Mouse (Mus musculus): Measurements from ENCODE around the gene Mgat4c. TPM values are rescaled to one million over a fixed set of nuclear protein-coding genes. Genes with fewer than 3 reads are reported as not detected.

The Mgat4c gene
- polyA plus RNA-seq, 1 experiment from 2014 or later = not detected

DNA sequence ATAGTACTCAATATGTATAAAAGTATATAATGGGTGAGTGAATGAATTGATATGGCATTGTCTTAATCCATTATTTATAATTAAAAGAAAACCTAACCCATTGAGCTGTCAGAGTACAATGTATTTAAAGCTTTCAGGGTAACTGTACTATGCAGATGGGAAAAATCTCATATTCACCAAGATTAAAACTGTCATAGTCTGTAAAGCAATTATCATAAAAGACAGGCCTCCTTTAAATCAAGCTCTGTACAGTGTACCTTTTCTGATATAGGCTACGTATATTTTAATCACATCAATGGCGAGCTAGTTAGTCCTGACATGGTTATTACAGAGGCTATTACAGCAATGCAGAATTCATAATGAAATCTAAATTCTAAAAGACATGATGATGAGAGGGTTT lies 146.7 kb downstream of the Mgat4c start:
- Histone ChIP-seq H3K4me1 (replicated peaks) (no peaks in the 10 kb centered on the region), H3K27me3 (no peaks in the 10 kb centered on the region), H3K27ac (no peak overlapping the region), H3K9me3 (replicated peaks) (no peaks in the 10 kb centered on the region), H3K36me3 (no peaks in the 10 kb centered on the region), H3K4me3 (replicated peaks) (no peak overlapping the region), H3K4me2 (no peak overlapping the region), H3K9ac (no peak overlapping the region)
- DNase-seq (no peak), ATAC-seq (ENCODE audit: low read depth) (no peak)
- WGBS (ENCODE audit: insufficient replicate concordance) = 80% methylated on average over 2 of the region's 2 CpGs

DNA sequence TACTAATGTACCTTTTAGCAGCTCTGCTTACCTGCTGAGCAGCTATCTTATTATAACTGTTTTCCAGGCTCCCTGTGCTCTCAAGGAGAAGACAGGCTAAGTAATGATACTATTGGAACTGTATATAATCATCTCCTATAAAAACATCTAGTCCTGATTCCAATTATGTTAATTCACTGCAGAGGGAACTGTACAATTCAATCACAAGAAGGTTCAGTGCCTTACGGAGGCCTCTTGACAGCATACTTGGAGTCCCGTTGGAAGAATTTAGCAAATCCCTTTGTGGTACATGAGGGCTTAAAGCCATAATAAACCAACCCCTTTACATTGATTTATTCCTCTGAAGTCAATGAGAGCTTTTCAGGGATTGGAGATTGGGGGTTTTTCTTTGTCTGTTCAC lies 174.8 kb downstream of the Mgat4c start:
- H3K4me1 ChIP-seq (replicated peaks) = no peaks in the 10 kb centered on the region
- H3K9ac ChIP-seq = no peak overlapping the region
- no peaks in the 10 kb centered on the region for H3K36me3 ChIP-seq
- H3K4me3 ChIP-seq (replicated peaks) = no peak overlapping the region
- H3K27ac ChIP-seq = no peak overlapping the region
- H3K4me2 ChIP-seq = no peak overlapping the region
- H3K9me3 ChIP-seq (replicated peaks) = no peaks in the 10 kb centered on the region; the same call in 1 of the 2 replicates
- ATAC-seq (ENCODE audit: low read depth) (no peak), DNase-seq (no peak)
- WGBS (ENCODE audit: insufficient replicate concordance) = 77% methylated on average over 2 of the region's 2 CpGs
- H3K27me3 ChIP-seq = no peaks in the 10 kb centered on the region

DNA sequence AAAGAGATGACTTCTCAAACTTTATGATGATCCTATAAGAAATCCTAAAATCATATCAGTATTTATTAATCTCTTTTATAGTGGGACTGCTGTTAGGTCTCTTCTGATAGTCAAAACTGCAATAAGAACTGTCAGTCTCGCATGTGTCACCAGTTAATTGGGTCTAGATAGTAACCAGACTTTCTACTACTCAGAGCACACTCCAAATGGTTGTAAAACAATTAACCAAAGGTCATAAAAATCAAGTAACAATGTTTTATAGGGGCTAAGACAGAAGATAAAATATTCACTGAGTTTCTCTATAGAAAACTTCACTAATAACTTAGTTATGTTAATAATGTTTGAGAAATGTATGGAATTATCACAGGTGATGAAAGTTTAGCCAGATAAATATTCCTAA lies 208.6 kb downstream of the Mgat4c start:
- Histone ChIP-seq H3K4me3 (replicated peaks) (no peak overlapping the region), H3K4me1 (replicated peaks) (no peaks in the 10 kb centered on the region), H3K27ac (no peak overlapping the region), H3K9me3 (replicated peaks) (no peaks in the 10 kb centered on the region), H3K4me2 (no peak overlapping the region), H3K9ac (no peak overlapping the region), H3K36me3 (no peaks in the 10 kb centered on the region), H3K27me3 (no peaks in the 10 kb centered on the region)
- no peak for DNase-seq
- 43% methylated on average over 1 of the region's 1 CpGs for WGBS (ENCODE audit: insufficient replicate concordance)
- ATAC-seq (ENCODE audit: low read depth) = no peak

DNA sequence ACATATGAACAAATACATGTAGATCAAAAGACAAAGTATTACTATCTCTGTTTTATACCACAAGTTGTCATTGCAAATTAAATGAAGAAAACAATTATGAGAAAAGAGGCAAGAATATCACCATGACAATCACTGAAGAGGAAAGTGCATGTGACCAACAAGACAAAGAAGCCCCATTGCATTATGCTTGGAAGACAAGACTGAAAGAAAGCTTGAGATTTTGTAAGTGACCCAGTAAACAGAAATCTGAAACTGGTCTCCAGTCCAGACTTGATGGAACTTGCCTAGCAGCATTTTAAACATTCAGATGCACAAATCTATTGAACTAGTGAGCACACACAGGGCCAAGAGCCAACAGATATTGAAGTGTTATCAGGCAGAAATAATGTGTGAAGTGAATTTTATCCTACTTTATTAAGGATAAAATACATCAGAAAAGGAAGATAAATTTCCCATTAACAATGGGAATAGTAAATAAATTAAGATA lies 236.1 kb downstream of the Mgat4c start:
- Histone ChIP-seq H3K27ac (no peak overlapping the region), H3K9me3 (replicated peaks) (no peaks in the 10 kb centered on the region), H3K9ac (no peak overlapping the region), H3K4me2 (no peak overlapping the region), H3K36me3 (no peaks in the 10 kb centered on the region), H3K27me3 (no peaks in the 10 kb centered on the region), H3K4me3 (replicated peaks) (no peak overlapping the region), H3K4me1 (replicated peaks) (no peaks in the 10 kb centered on the region)
- no peak for ATAC-seq (ENCODE audit: low read depth)
- no peak for DNase-seq

DNA sequence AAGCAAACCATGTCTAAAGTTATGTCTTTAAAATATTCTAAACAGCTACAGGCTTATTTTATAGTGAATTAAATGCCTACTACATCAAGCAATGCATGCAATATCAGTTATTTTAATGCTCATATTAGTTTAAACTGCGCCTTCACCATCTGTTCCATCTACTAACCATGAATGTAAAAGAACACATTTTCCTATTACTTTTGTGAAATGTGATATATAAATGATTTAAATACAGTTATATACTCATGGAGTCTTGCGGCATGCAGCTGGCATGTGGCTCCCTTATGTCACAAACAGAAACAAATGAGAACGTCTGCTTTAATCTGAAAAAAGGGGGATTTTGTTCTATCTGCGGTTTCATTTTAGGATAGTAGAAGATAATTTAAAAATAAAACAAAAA lies 316.3 kb downstream of the Mgat4c start:
- no peaks in the 10 kb centered on the region for H3K4me1 ChIP-seq (replicated peaks)
- WGBS (ENCODE audit: insufficient replicate concordance) = 76% methylated on average over 4 of the region's 4 CpGs
- DNase-seq (no peak), ATAC-seq (ENCODE audit: low read depth) (no peak)
- no peaks in the 10 kb centered on the region for H3K9me3 ChIP-seq (replicated peaks)
- no peak overlapping the region for H3K4me2 ChIP-seq
- no peak overlapping the region for H3K9ac ChIP-seq
- H3K36me3 ChIP-seq = no peaks in the 10 kb centered on the region
- no peak overlapping the region for H3K4me3 ChIP-seq (replicated peaks)
- H3K27ac ChIP-seq = no peak overlapping the region
- H3K27me3 ChIP-seq = no peaks in the 10 kb centered on the region

DNA sequence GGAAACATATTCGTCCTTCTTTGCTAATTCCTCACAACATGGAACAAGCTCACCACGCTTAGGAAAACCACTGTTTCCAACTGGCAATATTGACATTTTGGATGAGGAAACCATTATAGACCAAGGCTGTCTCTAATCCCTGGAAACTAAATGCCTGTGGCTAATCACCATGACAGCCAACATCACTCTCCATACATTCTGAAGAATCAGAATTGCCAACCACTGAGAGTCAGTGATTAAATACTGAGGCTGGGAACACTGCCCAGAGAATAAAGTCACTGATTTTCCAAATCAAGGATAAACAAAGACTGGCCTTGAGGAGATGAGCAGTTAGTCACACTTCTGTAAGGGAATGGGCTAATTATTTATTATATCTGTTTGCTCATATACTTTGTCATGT lies 361.2 kb downstream of the Mgat4c start:
- no peak overlapping the region for H3K9ac ChIP-seq
- H3K27ac ChIP-seq = no peak overlapping the region
- no peaks in the 10 kb centered on the region for H3K36me3 ChIP-seq
- H3K9me3 ChIP-seq (replicated peaks) = no peaks in the 10 kb centered on the region
- no peak for DNase-seq
- no peaks in the 10 kb centered on the region for H3K27me3 ChIP-seq
- no peak for ATAC-seq (ENCODE audit: low read depth)
- H3K4me1 ChIP-seq (replicated peaks) = no peaks in the 10 kb centered on the region
- H3K4me2 ChIP-seq = no peak overlapping the region
- 65% methylated on average over 2 of the region's 2 CpGs for WGBS (ENCODE audit: insufficient replicate concordance)
- no peak overlapping the region for H3K4me3 ChIP-seq (replicated peaks)

DNA sequence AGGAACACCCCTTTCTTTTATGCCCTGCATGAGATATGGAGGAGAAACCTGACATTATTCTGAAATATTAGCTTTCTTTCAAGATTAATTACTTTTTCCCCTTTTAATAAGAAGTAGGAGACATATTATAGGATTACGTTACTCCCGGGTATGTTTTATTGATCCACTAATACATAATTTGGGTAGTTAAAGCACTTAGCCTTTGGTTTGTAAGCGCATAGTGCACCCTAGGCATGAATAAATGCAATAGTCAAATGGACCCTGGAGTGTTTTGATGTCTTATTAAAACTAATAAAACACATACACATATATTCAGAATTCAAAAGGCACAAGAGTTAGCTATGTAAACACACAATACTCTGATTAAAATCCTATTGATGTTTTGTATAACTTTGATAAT lies 374.9 kb downstream of the Mgat4c start:
- no peak overlapping the region for H3K27ac ChIP-seq
- no peaks in the 10 kb centered on the region for H3K9me3 ChIP-seq (replicated peaks)
- ATAC-seq (ENCODE audit: low read depth) = no peak
- no peak overlapping the region for H3K9ac ChIP-seq
- 70% methylated on average over 3 of the region's 3 CpGs for WGBS (ENCODE audit: insufficient replicate concordance)
- no peak overlapping the region for H3K4me3 ChIP-seq (replicated peaks)
- H3K4me2 ChIP-seq = no peak overlapping the region
- DNase-seq = no peak
- H3K4me1 ChIP-seq (replicated peaks) = no peaks in the 10 kb centered on the region
- H3K36me3 ChIP-seq = no peaks in the 10 kb centered on the region
- H3K27me3 ChIP-seq = no peaks in the 10 kb centered on the region

DNA sequence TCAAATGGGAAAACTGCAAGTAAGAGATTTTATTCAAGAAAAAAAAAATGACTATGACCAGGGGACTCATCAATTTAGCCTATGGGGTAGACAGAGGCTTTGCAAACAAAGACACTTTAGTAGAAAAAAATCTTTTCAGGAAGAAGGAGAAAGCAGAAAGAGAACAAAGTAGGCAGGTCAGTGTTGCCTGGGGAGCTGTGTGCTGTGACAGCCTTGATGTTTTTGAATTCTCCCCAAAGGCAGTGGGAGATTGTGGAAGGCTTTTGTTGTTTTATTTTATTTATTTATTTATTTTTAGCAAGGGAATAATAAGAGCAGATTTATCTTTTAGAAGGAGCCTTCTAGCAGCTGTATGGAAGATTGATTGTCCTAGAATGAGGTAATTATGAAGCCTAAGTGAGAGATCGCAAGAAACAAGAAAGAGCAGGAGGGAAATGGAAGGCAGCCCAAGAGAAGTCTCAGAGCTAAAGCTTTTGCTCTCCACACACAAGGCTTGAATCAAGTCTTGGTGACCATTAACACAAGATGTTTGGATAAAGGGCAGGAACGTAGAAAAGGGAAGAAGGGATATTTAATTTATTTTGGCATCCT lies 375.8 kb downstream of the Mgat4c start:
- H3K4me2 ChIP-seq = no peak overlapping the region
- H3K27ac ChIP-seq = no peak overlapping the region
- DNase-seq (no peak), ATAC-seq (ENCODE audit: low read depth) (no peak)
- no peaks in the 10 kb centered on the region for H3K4me1 ChIP-seq (replicated peaks)
- no peak overlapping the region for H3K9ac ChIP-seq
- H3K36me3 ChIP-seq = no peaks in the 10 kb centered on the region
- no peaks in the 10 kb centered on the region for H3K27me3 ChIP-seq
- H3K4me3 ChIP-seq (replicated peaks) = no peak overlapping the region
- 64% methylated on average over 2 of the region's 2 CpGs for WGBS (ENCODE audit: insufficient replicate concordance)
- no peaks in the 10 kb centered on the region for H3K9me3 ChIP-seq (replicated peaks)

DNA sequence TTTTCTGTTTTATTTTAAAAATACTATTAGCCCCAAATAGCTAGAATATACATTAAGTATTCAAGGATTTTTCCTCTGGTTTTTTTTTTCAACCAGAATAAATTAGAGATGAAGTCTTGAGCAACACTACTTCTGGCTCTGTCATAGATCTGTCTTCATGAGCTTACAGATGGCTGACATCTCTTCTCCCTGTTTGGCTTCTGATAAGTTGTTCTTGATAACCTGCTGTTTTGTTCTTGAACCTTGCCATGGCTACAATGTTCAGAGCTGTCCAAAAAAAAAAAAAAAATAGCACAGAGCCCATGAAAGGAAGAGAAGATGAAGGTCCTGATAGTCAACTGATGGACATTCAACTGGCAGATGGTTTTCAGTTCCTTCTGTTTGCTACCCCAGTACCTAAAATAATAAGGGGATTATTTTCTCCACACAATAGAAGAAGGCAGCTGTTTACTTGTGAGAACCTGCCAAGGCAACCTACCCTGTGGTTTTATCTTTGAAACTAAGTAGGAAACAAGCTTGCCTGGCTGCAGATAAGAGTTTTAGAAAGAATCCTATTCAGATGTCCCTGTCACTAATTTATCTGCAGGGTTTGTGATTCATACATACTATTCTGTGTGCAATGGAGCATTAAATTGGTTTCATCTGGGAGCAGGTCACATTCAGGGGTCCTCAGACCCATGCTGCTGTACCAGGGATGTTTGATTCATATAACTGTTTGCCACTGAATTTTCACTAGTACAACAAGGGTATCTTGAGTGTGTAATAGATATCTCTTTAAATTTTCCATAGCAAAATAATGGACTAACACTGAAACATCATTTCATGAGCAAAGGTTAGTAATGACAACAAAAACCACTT lies 393.5 kb downstream of the Mgat4c start:
- Histone ChIP-seq H3K9ac (no peak overlapping the region), H3K27me3 (no peaks in the 10 kb centered on the region), H3K9me3 (replicated peaks) (no peaks in the 10 kb centered on the region), H3K4me1 (replicated peaks) (no peaks in the 10 kb centered on the region), H3K4me2 (no peak overlapping the region), H3K27ac (no peak overlapping the region), H3K36me3 (no peaks in the 10 kb centered on the region), H3K4me3 (replicated peaks) (no peak overlapping the region)
- ATAC-seq (ENCODE audit: low read depth) (no peak), DNase-seq (no peak)

DNA sequence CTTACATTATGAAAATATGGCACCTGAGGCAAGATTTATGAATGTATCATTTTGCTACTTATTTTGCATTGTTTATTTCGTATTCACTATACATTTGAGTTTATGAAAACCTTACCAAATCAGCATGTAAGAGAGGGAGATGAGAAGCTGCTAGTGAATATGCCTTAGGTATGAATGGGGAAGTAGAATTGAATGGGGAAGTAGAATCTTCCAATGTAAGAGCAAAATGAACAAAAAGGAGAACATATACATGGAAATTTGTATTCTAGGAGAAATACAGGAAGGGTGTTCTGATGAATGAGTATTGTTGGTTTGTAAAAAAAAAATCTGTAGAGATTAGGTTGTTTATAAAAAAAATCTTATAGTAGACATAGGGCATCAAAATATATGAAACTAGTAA lies 441.9 kb downstream of the Mgat4c start:
- no peak overlapping the region for H3K4me2 ChIP-seq
- H3K4me3 ChIP-seq (replicated peaks) = no peak overlapping the region
- no peak for ATAC-seq (ENCODE audit: low read depth)
- no peaks in the 10 kb centered on the region for H3K4me1 ChIP-seq (replicated peaks)
- no peaks in the 10 kb centered on the region for H3K27me3 ChIP-seq
- no peaks in the 10 kb centered on the region for H3K9me3 ChIP-seq (replicated peaks)
- H3K36me3 ChIP-seq = no peaks in the 10 kb centered on the region
- DNase-seq = no peak
- H3K9ac ChIP-seq = no peak overlapping the region
- H3K27ac ChIP-seq = no peak overlapping the region
- 55% methylated on average over 1 of the region's 1 CpGs for WGBS (ENCODE audit: insufficient replicate concordance)

DNA sequence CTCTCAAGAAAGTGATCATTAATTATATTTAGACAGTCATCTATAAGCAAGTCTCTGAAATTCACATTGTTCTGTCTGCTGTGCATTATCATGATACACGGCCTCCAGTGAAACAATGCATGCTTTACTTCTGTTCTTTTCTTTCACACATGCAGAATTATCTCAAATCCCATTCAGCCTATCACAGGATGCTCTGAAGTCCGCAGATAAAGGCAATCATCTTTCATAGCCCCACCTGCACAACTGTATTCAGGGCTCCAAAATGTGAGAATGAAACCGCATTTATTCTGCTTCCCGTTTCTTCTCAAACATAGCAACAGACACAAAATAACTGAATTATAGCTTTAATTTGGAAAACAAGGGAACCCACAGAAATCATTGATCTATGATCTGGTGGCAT lies 446.1 kb downstream of the Mgat4c start:
- ATAC-seq (ENCODE audit: low read depth) (no peak), DNase-seq (no peak)
- Histone ChIP-seq H3K27ac (no peak overlapping the region), H3K4me3 (replicated peaks) (no peak overlapping the region), H3K36me3 (no peaks in the 10 kb centered on the region), H3K4me1 (replicated peaks) (no peaks in the 10 kb centered on the region), H3K9me3 (replicated peaks) (no peaks in the 10 kb centered on the region), H3K9ac (no peak overlapping the region), H3K4me2 (no peak overlapping the region), H3K27me3 (no peaks in the 10 kb centered on the region)
- 57% methylated on average over 4 of the region's 4 CpGs for WGBS (ENCODE audit: insufficient replicate concordance)

DNA sequence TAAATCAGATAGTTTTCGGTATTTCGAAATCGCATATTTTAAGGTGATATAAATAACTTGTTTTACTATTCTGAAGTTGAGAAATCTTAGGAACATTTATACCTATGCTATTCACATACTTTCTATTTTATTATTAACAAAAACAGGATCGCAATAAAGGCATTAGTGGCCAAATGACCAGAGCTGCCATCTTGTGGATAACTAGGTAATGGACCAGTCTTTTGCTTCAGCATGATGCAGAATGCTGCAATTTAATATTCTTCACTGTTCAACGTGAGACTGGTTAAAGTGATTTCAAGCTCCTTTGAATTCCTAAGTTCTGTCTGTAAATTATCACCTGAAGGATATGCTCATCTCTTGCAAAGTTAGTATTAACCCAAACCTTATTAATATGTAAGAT lies 473.6 kb downstream of the Mgat4c start:
- H3K9ac ChIP-seq = no peak overlapping the region
- H3K36me3 ChIP-seq = no peaks in the 10 kb centered on the region
- 66% methylated on average over 5 of the region's 5 CpGs for WGBS (ENCODE audit: insufficient replicate concordance)
- no peak for ATAC-seq (ENCODE audit: low read depth)
- H3K27ac ChIP-seq = no peak overlapping the region
- H3K27me3 ChIP-seq = no peaks in the 10 kb centered on the region
- DNase-seq = no peak
- no peak overlapping the region for H3K4me2 ChIP-seq
- H3K4me3 ChIP-seq (replicated peaks) = no peak overlapping the region
- H3K9me3 ChIP-seq (replicated peaks) = no peaks in the 10 kb centered on the region
- H3K4me1 ChIP-seq (replicated peaks) = no peaks in the 10 kb centered on the region

All from liver, embryonic 13.5 days (tissue).